Mouse (Mus musculus): Measurements from ENCODE around the gene Csnk2b.

DNA sequence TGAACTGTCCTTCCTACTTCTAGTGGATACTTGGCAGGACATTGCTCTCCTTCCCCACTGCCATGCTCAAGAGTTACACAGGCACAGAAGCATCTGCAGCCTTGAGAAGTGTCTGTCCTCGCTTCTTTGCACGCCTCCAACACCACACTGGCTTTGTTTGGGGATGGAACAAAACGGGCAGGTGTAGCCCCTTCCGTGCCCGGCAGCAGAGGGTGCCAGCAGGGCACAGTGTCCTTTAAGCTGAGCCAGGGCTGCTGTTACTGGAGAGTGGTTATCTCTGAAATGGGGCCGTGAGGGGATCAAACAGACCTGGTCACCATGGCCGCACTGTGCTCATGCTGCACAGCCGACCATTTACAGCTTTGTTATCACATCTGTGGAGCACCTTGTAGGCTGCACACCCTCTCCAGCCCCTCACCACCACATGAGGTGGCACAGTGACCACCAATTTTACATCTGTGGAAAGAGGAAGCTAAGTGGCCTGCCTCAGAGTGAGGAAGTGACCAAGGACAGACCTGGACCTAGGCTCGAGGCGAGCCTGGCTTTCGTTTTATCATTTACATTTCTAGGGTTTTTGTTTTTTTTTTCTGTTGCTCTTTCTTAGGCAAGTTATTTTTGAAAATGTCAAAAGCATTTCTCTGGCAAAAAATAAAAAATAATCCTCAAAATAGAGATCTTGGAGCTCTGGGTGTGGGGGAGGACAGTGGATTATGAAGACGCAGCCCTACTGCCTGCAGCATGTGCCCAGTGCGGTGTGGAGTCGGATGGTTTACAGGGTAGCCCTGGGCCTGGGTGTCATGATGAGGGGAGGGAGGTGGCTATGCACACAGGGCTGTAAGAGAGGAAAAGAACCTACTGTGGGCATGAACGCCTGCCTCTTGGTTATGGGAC lies 27.1 kb downstream of the Csnk2b start:
- TF ChIP-seq POLR2A (IDR thresholded peaks at IDR 0.05; ENCODE audit: borderline replicate concordance, extremely low read depth, insufficient read depth, insufficient read length, poor library complexity, severe bottlenecking) (no peak), CTCF (IDR thresholded peaks at IDR 0.05; ENCODE audit: borderline replicate concordance, extremely low read depth, insufficient read depth, insufficient read length) (no peak)

All from brain, embryonic 14.5 days (tissue).